Mouse (Mus musculus): ENCODE results near the gene Zfp281.

Zfp281 gene

DNA sequence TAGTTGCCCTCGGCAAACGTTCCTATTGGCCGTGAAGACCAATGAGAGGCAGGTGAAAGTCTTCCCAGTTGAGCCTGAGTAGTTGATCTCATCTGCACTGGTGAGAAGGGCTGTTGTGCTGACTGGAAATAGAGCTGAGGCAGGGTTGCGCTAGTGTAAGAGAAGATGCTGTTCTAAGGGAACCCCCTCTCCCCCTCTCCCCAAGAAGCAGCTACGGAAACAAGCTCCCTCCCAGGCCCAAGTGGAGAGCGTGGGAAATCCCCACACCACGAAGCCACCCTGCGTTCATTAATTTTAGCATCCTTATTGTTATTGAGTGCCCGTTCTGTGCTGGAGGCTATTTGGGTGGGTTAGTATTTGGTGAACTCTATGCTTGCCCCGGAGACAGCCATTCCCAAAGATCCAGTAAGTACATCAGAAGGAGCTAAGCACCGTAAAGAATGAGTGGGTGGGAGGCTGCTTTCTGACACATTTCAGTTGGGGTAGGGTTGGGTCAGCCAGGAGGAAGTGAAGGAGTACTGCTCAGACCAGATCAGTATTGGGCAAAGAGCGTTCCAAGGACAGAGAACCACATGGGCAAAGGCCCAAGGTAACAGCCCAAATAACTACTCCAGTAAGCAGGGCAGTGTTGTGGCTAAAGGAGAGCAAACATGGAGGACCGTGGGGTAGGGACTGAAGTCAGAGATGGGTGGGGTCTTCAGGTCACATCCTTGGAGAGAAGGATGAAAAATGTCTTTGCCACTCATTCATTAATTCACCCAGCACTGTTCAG, 33.9 kb downstream of the Zfp281 start:
- DNase-seq (ENCODE audit: low spot score) = no peak

DNA sequence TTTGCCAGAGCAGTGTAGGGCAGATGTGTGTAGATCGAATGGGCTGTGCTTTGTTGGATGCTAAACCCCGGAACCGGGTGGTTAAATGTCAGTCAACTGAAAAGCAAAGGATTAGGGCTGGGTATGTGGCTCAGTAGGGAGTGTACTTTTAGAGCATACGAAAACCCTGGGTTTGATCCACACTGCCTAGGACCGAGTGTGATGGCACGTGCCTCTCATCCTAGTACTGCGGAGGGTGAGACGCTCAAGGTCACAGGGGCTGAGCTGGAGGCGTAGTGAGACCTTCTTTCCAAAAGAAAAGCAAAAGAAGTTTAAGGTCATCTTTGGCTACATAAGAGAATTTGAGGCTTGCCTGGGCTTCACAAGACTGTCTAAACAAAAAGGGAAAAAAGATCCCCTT, 34.6 kb downstream of the Zfp281 start:
- no peak for DNase-seq (ENCODE audit: low spot score)

DNA sequence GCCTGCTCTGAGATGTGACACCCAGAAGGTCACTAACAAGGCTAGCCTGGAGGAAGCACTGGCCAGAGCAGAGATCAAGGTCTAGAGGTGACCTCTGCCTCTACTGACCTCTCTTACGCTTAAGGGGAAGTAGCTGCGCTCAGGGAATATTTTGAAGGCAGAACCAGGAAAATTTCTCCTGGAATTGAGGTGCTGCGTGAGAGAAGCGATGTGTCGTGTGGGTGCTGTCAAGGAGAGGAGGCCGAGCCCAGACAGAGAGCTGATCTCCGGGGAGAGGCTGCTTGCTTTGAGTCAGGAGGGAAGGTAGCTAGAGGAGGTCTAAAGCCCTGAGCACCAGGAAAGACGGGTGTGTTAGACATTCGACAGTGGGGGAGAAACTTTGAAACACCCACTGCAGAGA, 35.2 kb downstream of the Zfp281 start:
- no peak for DNase-seq (ENCODE audit: low spot score)

DNA sequence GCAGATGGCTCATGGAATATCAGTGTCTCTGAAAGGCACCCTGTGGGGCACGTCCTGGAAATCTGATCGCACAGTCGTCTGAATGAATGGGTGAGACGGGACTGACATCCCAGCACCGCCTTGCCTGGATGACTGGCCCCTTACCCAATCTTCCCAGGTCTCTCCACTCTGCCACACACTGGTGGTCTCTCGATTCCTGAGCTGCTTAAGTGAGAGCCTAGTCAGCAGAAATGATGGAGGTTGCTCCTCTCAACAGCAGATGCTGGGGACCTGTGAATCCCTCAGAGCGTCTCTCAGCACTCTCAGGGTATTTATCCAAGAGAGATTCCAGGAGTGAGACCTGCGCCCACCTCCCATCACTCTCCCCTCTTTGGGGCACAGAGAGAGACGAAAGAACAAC, 36.8 kb downstream of the Zfp281 start:
- no peak for DNase-seq (ENCODE audit: low spot score)

DNA sequence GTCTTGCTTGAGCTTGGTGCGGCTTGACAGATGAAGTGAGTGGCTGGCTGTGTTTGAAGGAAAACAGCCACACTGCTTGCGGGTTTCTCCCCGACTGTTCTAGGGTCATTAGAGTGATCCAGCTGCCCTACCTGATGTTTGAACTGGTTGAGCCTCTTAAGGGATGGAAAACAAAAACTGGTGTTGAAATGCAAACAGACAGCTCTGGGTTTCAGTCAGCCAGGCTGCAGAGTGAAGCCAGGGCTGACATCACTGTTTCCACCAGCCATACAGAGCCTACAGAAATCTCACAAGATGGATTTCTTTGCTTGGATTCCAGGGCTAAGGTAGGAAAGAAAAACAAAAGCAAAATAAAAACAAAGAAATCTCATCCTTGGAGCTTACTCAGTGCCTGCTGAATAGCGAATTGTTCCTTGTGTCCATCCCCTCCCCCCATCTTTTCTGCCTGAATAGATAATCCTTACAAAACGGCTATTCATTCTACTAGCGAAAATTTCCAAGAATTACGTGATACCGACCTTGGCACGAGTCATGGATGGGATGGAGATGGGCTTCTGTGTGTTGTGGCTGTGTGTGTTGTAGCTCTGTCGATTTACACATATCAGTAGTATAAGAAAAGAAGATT, 37.4 kb downstream of the Zfp281 start:
- DNase-seq (ENCODE audit: low spot score) = no peak

DNA sequence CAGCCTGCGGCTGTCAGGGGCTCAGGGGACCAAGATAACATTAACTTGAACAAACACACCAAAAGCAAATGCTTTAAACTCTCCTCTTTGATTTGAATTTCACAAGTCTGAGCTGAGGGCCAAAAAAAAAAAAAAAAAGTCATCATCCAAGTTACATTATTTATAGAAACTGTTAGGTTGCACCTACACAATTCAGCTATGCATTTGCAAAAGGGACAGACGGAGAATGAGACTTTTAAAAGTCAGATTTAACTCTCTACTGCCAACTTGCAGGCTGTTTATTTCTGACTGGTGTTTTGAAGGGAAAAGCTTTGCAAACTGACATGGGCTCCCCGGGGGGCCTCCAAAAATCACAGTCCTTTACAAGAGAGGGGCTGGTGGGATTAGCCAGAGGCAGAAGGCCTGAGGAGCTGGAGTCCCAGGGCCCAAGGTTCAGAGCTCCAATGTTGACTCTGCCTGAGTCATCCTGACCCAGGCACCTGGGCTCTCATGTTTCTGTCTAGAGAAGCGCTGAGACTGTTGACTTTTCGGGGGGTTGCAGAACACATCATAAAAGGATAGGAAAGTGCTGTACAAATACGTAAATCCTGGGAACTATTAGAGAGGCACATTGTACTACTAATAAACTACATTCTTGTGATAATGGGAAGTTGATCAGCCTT, 40.4 kb downstream of the Zfp281 start:
- DNase-seq (ENCODE audit: low spot score) = no peak

DNA sequence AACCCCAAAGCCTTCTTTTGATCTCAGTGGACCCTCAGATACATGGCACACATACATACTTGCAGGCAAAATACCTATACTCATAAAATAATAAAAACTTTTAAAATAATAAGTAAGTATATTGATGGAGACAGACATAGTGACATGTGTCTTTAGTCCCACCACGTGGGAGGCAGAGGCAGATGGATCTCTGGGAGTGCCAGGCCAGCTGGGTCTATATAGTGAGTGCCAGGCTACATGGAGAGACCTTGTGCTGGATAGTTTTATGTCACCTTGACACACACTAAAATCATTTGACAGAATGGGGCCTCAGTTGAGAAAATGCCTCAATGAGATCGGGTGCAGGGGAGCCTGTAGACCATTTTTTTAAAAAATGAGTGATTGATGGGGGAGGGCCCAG, 41.8 kb downstream of the Zfp281 start:
- no peak for DNase-seq (ENCODE audit: low spot score)

DNA sequence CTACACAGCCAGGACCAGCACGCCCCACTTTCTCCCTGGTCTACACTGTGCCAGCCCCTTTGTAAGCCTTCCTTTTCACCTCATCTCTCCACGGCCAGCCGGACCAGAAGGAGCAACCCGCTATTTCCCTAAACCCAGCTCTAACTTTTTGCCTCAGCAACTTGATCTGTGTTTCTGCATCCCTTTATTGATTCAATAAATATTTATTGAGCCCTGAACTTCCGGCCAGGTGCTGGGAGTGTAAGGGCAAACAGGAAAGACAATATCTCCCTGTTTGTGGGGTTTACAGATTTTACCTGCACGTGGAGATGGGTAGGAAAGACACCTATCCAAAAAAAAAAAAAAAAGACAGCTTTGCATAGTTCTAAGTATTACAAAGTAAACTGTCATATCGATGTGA, 45.2 kb downstream of the Zfp281 start:
- DNase-seq (ENCODE audit: low spot score) = no peak

DNA sequence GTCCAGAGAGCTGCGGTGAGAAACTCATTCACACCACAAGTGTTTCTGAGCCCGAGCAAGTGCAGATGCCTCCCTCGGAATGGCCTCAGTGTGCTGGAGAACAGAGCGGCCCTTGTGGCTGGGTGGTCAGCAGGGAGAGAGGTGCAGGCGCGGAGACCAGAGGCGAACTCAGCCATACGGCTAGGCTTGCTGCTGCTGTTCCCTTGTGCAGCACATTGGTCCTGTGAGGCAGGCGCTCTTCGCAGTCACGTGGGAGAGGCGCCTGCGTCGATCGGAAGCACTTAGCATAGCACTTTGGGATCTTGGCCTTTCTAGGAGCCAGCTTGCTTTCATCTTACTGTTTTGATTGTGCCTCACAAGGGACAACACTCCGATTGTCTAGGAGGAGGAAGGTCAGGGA, 45.7 kb downstream of the Zfp281 start:
- DNase-seq (ENCODE audit: low spot score) = no peak

DNA sequence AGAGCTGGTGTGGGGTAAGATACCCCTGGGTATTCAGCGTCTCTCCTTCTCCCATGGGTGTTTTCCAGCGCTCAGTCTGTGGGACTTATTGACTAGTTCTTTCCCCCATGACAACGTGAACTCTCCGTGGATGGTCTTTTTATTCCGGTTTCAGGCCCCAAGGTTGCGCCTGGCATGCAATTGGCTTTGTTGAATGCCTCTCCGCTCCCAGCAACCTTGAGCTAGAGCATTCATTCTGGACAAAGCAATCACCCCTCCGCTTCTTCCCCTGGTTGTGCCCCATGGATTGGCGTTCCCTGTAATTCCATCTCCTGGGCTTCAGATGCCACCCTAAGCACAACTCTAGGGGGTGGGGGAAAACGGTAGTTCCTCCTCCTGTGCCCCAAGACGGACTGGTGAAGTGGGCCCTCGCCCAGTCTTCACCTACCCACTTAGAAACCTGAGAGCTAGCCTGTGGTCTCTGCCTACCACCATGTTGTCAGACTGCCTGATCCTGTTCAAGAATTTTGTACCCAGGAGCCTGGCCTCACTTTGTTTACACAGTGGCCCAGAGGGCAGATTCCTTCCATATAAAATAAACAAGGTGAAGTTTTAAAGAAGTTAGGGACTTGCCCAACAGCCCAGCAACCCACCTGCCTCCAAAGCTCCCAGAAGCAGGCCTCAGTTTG, 47.2 kb downstream of the Zfp281 start:
- no peak for DNase-seq (ENCODE audit: low spot score)

DNA sequence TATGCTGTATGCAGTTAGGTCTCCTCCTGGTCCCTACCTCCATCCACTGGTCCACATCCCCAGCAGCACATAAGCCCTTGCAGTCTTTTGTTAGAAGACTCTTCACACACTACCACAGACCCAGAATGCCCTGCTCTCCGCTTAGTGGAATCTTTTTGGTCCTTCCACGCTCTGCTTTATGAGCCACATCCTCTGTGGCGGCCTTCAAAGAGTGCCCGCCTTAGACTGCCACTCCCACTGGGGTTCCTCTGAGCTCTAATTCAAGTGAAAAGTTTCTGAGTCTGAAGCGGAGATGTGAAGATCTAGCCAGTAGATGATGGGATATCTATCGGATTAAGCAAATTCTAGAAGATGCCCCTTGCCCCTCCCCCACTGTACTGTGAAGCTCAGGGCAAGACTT, 47.9 kb downstream of the Zfp281 start:
- DNase-seq (ENCODE audit: low spot score) = no peak

DNA sequence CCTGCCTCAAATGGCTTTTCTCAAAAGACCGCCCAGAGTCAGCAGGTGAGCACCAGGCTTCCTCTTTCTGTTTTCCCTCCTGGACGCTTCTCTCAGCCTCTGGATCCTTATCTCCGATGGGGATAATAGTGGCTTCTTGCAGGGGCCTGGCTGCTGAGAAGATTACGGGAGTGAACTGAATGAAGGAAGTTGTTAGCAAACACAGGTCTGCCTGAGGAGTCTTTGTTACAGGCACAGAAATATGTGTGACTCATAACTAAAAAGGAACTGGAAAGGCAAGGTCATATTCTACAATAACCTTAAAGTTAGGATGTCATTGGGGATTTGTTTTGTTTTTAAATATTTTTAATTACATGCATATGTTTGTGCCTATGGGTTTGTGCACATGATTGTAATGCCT, 48.6 kb downstream of the Zfp281 start:
- no peak for DNase-seq (ENCODE audit: low spot score)

DNA sequence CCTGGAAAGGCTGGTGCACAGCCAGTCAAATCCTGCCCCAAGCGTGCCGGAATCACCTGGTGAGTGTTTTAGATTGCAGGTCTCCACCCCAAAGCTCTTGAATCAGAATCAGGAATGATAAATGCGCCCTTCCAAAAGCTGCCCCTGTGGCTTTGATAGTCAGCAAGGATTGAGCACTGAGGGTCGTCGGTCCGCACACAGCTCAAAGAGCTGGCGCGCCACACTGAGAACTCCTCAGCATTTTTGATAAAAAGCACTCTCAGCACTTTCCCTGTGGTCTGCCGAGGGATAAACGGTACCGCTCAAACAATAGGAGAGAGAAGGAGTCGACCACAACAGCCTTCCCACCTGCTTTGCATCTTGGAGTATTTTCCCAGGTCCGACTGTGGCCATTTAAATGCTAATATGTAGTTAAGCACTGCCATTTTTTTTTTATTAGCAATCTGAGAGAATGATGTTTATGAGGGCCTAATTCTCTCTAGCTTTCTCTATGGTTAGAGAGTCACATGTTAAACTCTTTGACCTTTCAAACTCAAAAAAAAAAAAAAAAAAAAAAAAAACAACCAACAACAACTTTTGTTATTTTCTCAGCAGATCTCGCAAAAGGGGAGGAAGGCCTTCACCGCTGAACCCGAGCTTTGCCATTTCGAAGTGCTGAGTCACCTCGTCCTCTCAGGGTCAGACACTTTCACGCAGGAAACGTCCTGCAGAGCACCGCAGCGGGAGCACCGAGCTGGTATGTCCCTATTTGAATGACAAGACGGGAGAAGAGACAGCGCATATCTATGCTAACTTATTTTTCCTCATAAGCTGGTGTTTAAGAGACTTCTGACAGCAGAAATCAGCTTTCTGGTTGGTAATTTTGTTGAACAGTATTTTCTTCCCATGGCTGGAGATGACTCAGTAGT, 50.1 kb downstream of the Zfp281 start:
- no peak for DNase-seq (ENCODE audit: low spot score)

DNA sequence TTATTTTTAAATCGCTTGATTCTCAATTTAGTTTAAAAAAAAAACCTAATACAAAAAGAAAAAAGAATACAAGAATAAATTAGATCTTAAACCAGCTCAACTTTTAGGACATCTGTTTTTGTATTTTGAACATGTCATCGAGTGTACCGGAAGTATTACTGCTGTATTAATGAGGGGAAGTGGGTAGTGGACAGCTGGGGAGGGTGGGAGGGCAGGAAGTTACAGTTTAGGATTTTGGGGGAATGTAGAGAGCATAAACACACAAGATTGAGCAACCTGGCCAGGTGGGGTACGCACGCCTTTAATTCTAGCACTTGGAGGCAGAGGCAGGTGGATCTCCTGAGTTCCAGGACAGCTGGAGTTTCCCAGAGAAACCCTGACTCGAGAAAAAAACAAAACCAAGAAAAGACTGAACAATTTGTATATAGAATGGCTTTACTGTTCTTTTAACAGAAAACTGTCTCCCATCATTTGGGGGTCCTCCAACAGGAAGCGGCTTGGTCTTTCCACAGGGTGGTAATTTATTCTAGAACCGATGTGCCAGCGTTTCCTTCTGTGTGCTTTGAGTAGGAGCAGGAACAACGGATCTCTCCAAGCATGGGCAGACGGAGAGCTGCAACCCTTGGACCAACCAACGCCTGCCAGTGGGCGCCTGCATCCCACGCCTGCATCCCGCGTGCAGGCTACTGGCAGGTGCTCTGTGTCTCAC, 51.2 kb downstream of the Zfp281 start:
- no peak for DNase-seq (ENCODE audit: low spot score)

DNA sequence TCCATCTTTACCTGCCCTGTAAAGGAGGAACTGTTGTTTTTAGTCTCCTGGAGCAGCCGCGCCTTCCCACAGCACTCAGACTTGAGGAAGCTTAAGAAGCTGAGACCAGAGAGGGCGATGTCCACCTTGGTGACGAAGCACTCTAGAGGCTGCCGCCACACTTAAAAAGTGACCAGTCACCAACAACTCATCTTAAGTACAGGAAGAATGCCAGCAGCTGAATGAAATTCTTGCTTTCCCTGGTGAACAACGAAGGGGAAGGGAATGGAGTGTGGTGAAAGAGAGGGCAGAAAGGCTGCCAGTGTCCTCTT, 51.7 kb downstream of the Zfp281 start:
- DNase-seq (ENCODE audit: low spot score) = no peak

DNA sequence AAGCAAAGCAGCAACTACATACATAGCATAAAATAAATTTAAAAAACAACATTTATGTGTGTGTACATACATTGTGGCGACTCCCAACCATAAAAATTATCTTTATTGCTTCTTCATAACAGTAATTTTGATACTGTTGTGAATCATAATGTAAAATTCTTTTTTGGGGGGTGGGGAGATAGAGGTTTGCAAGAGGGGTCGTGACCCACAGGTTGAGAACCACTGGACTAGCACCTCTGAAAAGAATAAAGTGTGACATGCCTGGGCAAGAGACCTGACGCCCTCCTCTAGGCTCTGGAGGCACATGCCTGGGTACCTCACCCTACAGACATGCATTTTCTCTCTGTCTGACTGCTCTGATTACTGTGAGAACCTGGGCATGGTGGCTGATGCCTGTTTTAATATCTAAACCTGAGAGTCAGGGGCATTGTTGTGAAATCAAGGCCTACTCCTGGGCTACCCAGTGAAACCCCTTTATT, 53.2 kb downstream of the Zfp281 start:
- DNase-seq (ENCODE audit: low spot score) = no peak

DNA sequence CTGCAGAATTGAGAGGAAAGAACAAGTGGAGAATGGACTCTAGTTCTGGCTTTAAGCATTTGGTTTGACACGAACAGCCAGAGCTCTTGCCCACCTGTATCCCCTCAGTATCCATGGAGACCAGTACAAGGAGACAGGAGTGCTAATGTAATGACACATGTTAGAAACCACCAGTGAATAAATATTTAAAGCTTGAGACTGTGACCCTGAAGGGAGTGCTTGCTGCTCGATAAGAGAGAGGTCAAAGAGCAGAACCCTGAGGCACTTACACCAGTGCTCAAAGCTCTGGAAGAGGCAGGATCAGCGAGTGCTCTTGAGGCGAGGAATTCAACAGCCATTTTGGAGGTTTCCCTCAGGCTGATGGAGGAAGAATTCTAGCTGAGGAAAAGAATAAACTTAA, 54.1 kb downstream of the Zfp281 start:
- no peak for DNase-seq (ENCODE audit: low spot score)

Data from urinary bladder, postnatal 10 days (tissue).